Mouse (Mus musculus): ENCODE results near the gene Nrip1.
A peak's percentile ranks its signal among the peaks of the same experiment; 100 is the strongest.

The Nrip1 gene

DNA sequence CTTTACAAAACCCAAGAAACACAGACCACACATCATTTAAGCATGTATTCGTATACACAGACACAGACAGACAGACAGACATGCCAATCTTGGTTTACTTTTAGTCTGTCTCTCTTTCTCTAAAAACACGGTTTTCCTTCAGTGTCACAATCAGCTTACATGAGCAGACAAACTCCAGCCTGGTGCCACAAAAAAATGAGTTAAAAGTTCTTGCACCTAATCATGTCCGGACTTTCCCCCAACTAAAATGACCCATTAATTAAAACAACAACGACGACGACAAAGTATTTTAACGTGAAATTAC, 2.1 kb downstream of the Nrip1 start:
- DNase-seq: no peak

DNA sequence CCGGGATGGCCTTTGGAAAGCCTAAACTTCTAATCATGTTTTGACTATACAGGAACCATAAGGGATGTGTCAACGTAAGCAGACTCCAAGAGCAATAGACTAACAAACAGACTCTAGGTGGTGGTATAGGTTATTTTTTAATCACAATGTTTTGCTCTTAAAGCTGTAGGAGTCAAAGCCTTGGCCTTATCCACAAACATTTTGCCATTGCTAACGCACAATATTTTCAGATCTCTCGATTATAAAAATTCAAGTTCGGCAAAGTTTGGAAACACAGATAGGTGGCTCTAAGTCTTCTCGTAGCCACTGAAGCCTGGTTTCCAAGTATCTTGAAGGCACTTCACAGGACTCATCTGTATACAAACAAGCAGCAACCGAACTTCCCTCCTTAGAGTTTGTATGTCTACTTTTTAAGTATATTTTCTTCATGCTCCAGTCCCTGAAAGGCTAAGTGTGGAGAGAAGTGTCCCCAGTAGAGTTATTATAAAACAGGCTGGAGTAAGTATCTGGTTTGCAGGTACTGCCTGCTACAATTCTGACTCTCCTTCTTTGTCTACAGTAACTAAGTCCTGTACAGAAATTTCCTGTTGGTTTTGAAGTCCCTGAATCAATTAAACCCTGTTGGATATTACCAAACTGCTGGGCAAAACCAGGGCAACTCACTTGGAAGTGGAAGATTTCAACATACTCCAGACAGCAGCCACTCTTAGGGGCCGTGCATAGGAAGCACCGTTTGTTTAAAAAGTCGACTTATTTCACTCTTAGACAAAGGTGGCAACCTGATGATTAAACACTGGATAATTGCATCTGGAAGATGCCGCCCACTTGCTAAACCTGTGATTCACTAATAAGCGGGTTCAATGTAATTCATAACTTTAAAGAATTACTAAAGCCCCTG, 2.7 kb downstream of the Nrip1 start:
- DNase-seq: no peak

GRCm38 (mm10) chr16:76370041-76370715, 3.4 kb downstream of the Nrip1 start:
- peak; percentile 56 for DNase-seq

- no peak for DNase-seq
These were observed 4.4 kb downstream of the Nrip1 start for GRCm38 (mm10) chr16:76369236-76369635.

DNA sequence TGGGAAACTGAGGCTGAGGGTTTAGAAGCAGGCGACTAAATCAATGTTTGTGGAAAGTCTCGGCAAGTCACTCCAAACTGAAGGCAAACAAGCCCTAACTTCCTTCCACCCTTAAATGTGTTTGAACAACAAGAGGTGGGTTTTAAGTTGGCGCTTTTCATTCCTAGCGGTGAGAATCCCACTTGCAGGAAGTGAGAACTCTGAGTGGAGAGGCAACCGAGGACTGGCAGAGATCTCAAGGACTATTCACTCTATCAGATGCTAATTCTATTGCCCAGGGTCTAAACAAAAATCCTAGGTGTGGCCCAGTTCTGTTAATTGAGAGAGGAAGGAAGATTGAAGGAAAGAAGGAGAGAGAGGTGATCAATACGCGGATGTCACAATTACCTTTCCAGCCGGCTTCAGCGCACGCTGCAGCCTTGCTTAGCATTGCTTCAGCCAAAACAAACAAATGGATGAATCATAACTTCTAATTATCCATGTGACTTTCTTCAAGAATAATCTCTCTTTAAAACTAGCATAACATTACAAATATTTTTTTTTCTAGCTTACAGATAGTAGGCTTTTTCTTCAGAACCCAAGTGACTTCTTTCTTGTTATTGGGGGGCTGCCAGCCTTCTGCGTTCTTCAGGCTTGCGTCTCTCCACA, 6.2 kb downstream of the Nrip1 start:
- DNase-seq: no peak

- peak; percentile 62 for DNase-seq
These were observed 7.7 kb downstream of the Nrip1 start for GRCm38 (mm10) chr16:76365790-76366406.

- no peak for DNase-seq
These were observed 8.4 kb downstream of the Nrip1 start for GRCm38 (mm10) chr16:76365237-76365636.

DNA sequence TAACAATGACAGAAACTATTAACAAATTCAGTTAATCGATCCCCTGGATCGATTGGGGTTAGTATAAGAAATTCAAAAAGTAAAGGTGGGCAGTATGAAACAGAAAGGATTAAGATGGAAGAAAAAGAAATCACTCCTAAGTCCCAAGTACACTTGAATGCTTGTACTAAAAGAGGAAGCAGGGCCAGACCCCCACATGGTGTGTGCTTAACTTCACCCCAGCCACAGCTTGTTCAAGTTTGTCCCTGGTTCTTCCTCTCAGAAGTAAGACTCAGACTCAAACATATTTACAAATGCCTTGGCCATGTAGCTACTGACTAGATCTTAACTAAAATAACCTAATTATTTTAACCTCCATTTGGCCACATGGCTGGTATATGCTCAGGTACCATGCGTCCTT, 10.0 kb downstream of the Nrip1 start:
- peak; percentile 39 for DNase-seq

DNA sequence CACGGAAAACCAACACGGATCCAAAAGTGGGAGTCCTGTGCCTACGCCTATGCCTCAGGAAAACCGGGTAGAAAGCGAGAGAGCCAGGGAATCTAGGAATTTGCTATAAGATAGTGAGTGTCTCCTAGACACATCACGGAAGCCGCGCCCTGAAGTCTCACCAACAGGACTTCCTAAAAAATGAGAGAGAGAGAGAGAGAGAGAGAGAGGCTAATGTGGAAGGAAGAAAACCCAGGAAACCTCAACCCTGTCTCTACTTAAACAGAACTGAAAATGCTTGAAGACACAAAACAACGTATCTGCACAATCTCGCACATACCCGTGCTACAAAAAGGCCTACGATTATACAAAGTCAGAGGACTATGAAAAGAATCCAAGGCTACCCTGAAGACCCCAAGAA, 10.6 kb downstream of the Nrip1 start:
- DNase-seq: no peak

- DNase-seq: no peak
These were observed 13.2 kb downstream of the Nrip1 start for GRCm38 (mm10) chr16:76360441-76360840.

- no peak for DNase-seq
These were observed 14.9 kb downstream of the Nrip1 start for GRCm38 (mm10) chr16:76358757-76359156.

DNA sequence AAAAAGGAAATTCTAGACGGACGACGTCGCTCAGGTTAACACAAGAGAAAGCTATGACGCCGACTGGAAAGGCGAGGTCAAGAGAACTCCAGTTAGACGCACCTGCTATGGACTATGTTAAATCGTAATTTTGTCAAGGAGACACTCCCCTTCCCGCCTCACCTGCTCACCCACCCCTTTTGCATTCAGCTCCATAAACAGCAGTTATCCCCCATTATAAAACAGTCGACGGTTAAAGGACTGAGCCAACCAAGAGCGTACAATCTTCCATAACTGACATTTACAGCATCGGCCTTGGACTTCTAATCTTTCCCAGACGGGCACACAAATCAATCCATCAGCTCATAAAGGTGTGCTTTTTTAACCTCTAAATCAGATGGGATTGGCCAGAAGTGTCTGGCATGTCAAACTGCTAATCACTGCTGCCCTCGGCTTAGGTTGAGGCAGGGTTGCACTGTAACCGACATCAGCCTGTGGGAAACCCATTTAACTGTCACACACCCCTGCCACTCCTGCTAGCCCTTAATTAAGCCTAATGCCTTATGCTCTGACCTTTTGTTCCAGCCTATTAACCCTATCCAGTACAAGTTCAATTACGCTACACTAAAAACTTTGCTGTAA, 15.4 kb downstream of the Nrip1 start:
- no peak for DNase-seq

DNA sequence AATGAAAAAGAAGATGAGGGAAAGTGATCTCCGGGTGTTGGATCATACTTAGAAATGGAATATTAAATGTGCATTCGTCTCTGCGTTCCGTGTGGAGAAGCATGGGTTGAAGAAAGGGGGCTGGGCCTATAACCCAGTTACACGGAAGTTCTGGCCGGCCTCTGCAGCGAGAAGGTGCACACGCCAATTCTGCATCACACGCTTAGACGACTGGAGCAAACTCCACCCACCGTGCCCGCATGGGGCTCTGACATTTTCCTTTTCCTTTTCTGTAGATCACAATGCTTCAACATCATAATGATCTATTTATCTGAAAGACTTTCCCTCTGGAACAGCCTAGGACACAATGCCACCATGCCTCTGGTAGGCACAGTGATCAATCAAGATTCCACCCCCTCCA, 16.5 kb downstream of the Nrip1 start:
- DNase-seq: no peak

DNA sequence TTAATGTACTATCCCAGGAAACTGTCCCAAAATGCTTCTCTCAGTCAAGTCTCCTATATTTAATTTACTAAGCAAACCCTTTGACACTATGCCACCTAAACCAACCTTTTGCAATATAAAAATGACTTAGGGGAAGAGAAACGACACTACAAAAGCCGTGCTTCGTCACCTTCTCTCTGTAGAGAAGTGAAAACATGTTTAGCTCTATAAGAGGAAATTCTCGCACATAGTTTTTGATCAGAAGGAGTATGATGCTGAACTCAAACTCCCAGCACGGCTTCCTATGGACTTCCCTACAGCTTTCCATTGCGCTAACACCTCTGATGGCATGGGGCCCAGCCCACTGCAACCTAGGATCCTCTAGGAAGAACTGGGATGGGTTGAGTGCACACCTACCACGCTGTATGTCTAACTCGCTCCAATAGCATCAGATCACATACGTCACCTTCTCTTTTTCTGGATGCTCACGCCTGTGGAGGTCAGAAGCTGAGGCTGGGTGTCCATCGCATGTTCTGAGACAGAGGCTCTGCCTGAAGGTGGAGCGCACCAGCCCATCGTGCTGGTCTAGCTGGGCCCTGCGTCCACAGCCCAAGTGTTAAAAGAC, 17.6 kb downstream of the Nrip1 start:
- DNase-seq: no peak

DNA sequence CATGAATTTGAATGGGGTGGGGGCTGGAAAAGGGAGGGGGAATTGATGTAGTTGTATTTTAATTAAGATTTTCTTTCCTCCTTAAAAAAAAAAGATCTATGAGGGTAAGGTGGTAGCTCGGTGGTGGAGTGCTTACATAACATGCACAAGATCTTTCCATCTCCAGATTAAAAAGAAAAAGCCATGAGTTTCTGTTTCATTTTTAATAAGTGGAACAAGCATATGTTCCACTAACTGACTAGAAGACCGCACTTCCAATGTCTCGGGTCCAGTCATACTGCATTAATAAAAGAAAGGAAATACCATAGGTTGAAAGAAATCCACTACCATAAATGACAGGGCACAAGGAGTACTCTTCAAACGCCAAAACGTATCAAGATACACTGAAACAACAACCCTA, 18.4 kb downstream of the Nrip1 start:
- no peak for DNase-seq

GRCm38 (mm10) chr16:76354841-76355240, 18.8 kb downstream of the Nrip1 start:
- DNase-seq: peak; percentile 33

DNA sequence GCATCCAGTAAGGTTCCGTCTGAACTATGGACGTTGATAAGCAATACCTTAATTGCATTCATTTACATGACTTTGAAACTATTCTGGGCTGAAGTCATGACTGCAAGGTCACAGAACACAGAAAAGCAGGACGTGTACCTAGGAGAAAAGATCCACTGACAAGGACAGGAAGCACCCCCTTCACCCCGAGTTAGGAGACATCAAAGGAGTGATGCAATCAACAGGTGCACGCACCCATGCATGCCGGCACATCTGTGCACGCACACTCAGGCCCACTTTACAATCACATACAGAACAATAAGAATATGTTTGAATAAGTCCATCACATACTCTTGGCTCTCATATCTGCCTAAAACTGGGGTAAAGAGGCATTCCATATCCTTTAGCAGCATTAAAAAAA, 19.3 kb downstream of the Nrip1 start:
- DNase-seq: peak; percentile 85

DNA sequence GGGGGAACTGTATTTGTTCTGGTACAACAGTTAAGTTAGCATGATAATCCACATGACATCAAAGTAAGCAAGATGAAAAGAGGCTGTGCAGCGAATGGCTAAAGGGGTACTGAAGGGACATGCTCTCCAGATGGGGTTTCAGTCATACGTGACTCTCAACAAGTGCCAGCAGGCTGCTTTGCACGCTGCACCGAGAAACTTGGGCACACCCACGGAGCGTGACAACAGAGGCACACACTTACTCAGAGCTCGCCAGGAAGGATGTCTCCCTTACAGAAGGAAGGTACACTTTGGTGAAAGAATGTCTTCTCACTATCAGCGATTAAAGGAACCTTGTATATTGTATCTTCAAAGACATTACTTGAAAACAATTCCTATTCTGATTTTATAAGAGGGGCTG, 22.7 kb downstream of the Nrip1 start:
- DNase-seq: no peak

- no peak for DNase-seq
These were observed 24.6 kb downstream of the Nrip1 start for GRCm38 (mm10) chr16:76349053-76349452.

- DNase-seq: no peak
These were observed 25.8 kb downstream of the Nrip1 start for GRCm38 (mm10) chr16:76347719-76348421.

GRCm38 (mm10) chr16:76346371-76346770, 27.3 kb downstream of the Nrip1 start:
- DNase-seq: no peak

DNA sequence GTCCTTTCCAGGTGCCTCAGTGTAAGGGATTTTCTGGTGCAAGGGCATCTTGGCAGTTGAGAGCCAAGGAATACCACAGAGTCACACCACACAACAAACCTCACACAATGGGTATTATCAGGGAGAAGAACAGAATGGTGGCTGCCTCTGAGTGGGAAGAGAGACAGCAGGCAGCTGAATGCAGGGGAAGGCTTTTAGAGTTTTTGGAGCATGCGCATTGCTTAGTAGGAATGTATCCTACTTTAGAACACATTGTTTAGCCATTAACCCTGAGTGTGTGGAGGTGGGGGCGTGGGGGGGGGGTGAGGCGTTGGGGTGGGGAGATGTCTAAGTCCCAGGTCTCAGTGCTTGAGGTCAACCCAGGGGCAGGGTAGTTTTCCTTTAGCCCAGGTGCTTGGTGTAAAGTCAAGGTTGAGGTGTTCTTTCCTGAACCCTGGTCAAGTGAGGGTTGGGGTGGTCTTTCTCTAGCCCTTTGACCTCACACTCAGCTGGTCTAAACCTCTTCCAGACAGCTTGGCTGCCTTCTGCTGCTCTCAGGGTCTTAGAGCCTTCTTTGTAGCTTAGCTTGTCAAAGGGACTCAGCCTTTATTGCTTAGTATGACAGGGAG, 28.8 kb downstream of the Nrip1 start:
- no peak for DNase-seq

All from thymus, postnatal 14 days (tissue).